In the genomic region with DNA sequence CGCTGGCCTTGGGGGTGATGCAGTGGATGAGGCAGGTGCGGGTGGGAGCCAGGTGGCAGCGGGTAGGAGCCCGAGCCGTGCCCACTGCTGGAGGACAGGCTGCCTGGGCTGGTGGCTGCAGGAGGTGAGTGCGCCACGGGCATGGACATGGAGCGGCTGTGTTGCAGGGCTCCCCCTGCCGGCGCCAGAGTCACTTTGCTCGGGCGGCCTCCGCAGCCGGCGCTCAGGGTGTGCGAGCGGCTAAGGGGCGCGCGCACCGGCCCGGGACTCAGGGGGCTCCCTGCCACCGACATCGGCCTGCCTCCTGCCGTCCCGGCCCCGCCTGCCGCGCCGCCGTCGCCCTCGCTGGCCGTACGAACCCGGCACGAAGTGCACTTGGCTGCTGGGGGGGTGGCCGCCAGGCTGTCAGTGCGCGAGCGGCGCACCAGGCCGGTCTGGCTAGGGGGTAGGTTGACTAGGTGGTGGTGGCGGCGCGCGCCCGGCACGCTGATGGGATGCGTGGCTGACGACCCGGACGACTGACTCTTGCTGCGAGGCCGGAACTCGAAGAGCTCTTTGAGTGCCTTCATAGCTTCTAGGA, we compare ENCODE assay signal across 7 mouse cellular contexts. TPM values are rescaled to one million over a fixed set of nuclear protein-coding genes. Genes with fewer than 3 reads are reported as not detected.
DNase-seq lines count a peak whose midpoint lies in the region; ATAC-seq lines count a peak whose summit lies in the region.

No protein-coding gene starts in this region.

- H3K27ac ChIP-seq in limb, embryonic 10.5 days = peak overlapping the region; percentile 97
- peak overlapping the region; percentile 98 for H3K27ac ChIP-seq in midbrain, embryonic 12.5 days (replicated peaks)

- H3K4me1 ChIP-seq in limb, embryonic 10.5 days = peaks cover 75% of the 10 kb centered on the region
- peaks cover 59% of the 10 kb centered on the region for H3K4me1 ChIP-seq in midbrain, embryonic 12.5 days

- H3K36me3 ChIP-seq in limb, embryonic 10.5 days = peaks cover 28% of the 10 kb centered on the region
- H3K36me3 ChIP-seq in midbrain, embryonic 12.5 days = peaks cover 8% of the 10 kb centered on the region; the same call in 1 of the 2 replicates

- DNase-seq in adrenal gland, adult 8-10 months = peak; percentile 82
- DNase-seq in embryo, embryonic 9.5 days (ENCODE audit: extremely low spot score) = peak; percentile 89
- peak; percentile 85 for DNase-seq in kidney, adult 11 months
- peak; percentile 94 for DNase-seq in limb, embryonic 10.5 days (ENCODE audit: low spot score)
- peak; percentile 82 for DNase-seq in skeletal muscle tissue, adult 2 months (ENCODE audit: low read depth, low spot score)

- ATAC-seq in granulocyte monocyte progenitor cell, adult 5-6 weeks (replicated peaks; ENCODE audit: poor library complexity, severe bottlenecking) = peak; percentile 51
- peak; percentile 53 for ATAC-seq in midbrain, embryonic 12.5 days (ENCODE audit: low FRiP score, low read depth)

- peak overlapping the region; percentile 91 for H3K4me3 ChIP-seq in limb, embryonic 10.5 days
- H3K4me3 ChIP-seq in midbrain, embryonic 12.5 days = peak overlapping the region; percentile 84

- H3K9me3 ChIP-seq in limb, embryonic 10.5 days (replicated peaks) = no peaks in the 10 kb centered on the region
- no peaks in the 10 kb centered on the region for H3K9me3 ChIP-seq in midbrain, embryonic 12.5 days

- H3K4me2 ChIP-seq in midbrain, embryonic 12.5 days (replicated peaks) = peak overlapping the region; percentile 82

- H3K27me3 ChIP-seq in limb, embryonic 10.5 days (ENCODE audit: low read depth, poor library complexity, severe bottlenecking) = peaks cover 18% of the 10 kb centered on the region
- H3K27me3 ChIP-seq in midbrain, embryonic 12.5 days = 0 out of 2 replicates have a peak, but pooled peaks cover 10% of the 10 kb centered on the region

- under 1% methylated on average over 56 of the region's 56 CpGs for WGBS in limb, embryonic 10.5 days
- 4% methylated on average over 56 of the region's 56 CpGs for WGBS in midbrain, embryonic 12.5 days

- peak overlapping the region; percentile 89 for H3K9ac ChIP-seq in midbrain, embryonic 12.5 days (replicated peaks)

RNA-seq across cellular contexts. Expression of a gene that starts 1.2 kb away (rescaled TPM):
- 10 to 100 TPM; 18.6 to 28.6 (median 20.4) TPM for total RNA-seq in adrenal gland, adult 8-10 months (2022)
- total RNA-seq in granulocyte monocyte progenitor cell, adult 5-6 weeks (2014; fragmentation: Nextera tagmentation) = 3.5 and 5.3 TPM in 2 replicates
- 2.3 and 2.7 TPM in 2 replicates for total RNA-seq in granulocyte monocyte progenitor cell, adult 5-6 weeks (2017)
- polyA plus RNA-seq in limb, embryonic 10.5 days (2016; fragmentation: Nextera tagmentation; extraction: Ambion mirVana) = 5.8 and 9.7 TPM in 2 replicates
- polyA plus RNA-seq in midbrain, embryonic 12.5 days (2016; fragmentation: Nextera tagmentation; extraction: Ambion mirVana) = 7.9 and 10.0 TPM in 2 replicates

Comparison
In these comparisons a context has a peak if more than half of its experiments do, and no peak if none do; other contexts are left out.
1. Peak in every context shown above with its lines: DNase-seq, ATAC-seq, H3K4me3 ChIP-seq and H3K27ac ChIP-seq.